Mouse (Mus musculus) midbrain, postnatal 0 days (tissue): ENCODE measurements around the gene Atg4d. TPM values are rescaled to one million over a fixed set of nuclear protein-coding genes. Genes with fewer than 3 reads are reported as not detected.

Source experiments
- ATAC-seq: fragments of 200-750 bp; cut with Nextera tagmentation; 2 replicates; pipeline ENCODE4 v1.8.0; 2017; ENCODE audit warnings: moderate number of reproducible peaks, mild to moderate bottlenecking, moderate TSS enrichment, moderate library complexity; ENCODE audit not compliant: low FRiP score
- DNase-seq: peaks from one replicate; pipeline ENCODE4 v3.0.0-alpha.2; 2015; ENCODE audit warnings: low spot score
- H3K27ac ChIP-seq: fragments of 300-500 bp; sonication (generic); 2 replicates; pipeline ENCODE4 v1.5.1; 2014; ENCODE audit warnings: low read depth, mild to moderate bottlenecking, low read length, mixed read lengths
- H3K27me3 ChIP-seq: fragments of 300-500 bp; sonication (generic); 2 replicates; pipeline ENCODE4 v1.6.1; 2014; ENCODE audit warnings: low read length, control low read depth, mixed read lengths; ENCODE audit not compliant: insufficient read depth
- H3K36me3 ChIP-seq: fragments of 300-500 bp; sonication (generic); 2 replicates; pipeline ENCODE4 v1.6.1; 2014; ENCODE audit warnings: low read length, control low read depth, mixed read lengths; ENCODE audit not compliant: insufficient read depth
- H3K4me1 ChIP-seq: fragments of 300-500 bp; sonication (generic); 2 replicates; pipeline ENCODE4 v1.6.1; 2014; ENCODE audit warnings: mild to moderate bottlenecking, control low read depth, antibody characterized with exemption, low read length, mixed read lengths; ENCODE audit not compliant: insufficient read depth
- H3K4me2 ChIP-seq: fragments of 300-500 bp; sonication (generic); 2 replicates; pipeline ENCODE4 v1.6.1; 2014; ENCODE audit warnings: low read depth, mild to moderate bottlenecking, low read length, mixed read lengths; ENCODE audit not compliant: poor library complexity, severe bottlenecking
- H3K4me3 ChIP-seq: fragments of 300-500 bp; sonication (generic); 2 replicates; pipeline ENCODE4 v1.5.1; 2014; ENCODE audit warnings: low read depth, mild to moderate bottlenecking, low read length, moderate library complexity
- H3K9ac ChIP-seq: fragments of 300-500 bp; sonication (generic); replicated peaks from 2 replicates; pipeline ENCODE4 v1.6.1; 2014; ENCODE audit warnings: mild to moderate bottlenecking, low read length, moderate library complexity, mixed read lengths; ENCODE audit not compliant: poor library complexity, severe bottlenecking
- H3K9me3 ChIP-seq: fragments of 300-500 bp; sonication (generic); 2 replicates; pipeline ENCODE4 v1.6.1; 2016; ENCODE audit warnings: low read length, control low read depth
- CTCF ChIP-seq: IDR thresholded peaks from 2 replicates; pipeline ENCODE4 v1.5.1; 2016; ENCODE audit warnings: antibody characterized with exemption, mild to moderate bottlenecking
- WGBS: fragments of 180-500 bp; shearing (Covaris S2); extraction: QIAGEN DNeasy Blood & Tissue Kit; methylation state at CpG from one replicate; pipeline ENCODE4 v1.1.7; 2014; 5-methylcytosine and 5-hydroxymethylcytosine counted together
- polyA plus RNA-seq: library from polyadenylated mRNA; unstranded; fragments of >200 nt; fragmentation: Nextera tagmentation; extraction: Ambion mirVana; gene quantifications from 2 replicates; pipeline ENCODE4 v1.2.1, GENCODE M21; 2015
- total RNA-seq: library from RNA; depleted of rRNA; stranded (reverse); fragments of >200 nt; gene quantifications from 2 replicates; pipeline ENCODE4 v1.2.3, GENCODE M21; 2014

Atg4d gene
- total and polyA plus RNA-seq, 2 experiments from 2014 or later = 26.3 to 26.6 TPM

DNA sequence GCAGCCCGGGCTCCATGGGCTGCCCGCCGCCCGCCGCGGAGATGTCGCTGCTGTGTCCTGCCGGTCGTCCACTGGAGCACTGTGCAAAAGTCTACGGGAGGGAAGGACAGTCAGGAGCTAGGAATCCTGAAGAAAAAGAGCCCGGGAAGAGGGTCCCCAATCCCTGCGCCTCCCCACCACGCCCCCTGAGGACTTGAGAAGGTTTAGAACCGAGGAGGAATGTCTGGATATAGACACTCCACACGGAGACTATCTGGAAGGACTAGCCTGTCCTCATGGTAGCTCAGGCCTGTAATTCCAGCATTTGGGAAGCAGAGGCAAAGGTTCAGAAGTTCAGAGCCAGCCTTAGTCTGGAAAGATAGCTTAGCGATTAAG, 20.0 kb upstream of the Atg4d start:
- no peaks in the 10 kb centered on the region for H3K9me3 ChIP-seq
- H3K4me2 ChIP-seq = peak overlapping the region; percentile 76
- DNase-seq = no peak
- no peak for TF ChIP-seq CTCF
- H3K27me3 ChIP-seq = peaks cover 57% of the 10 kb centered on the region
- peak overlapping the region; percentile 32 for H3K27ac ChIP-seq
- peak overlapping the region; percentile 59 for H3K9ac ChIP-seq
- H3K36me3 ChIP-seq = no peaks in the 10 kb centered on the region
- 2% methylated on average over 16 of the region's 16 CpGs for WGBS
- peaks cover 6% of the 10 kb centered on the region; the same call in 1 of the 2 replicates for H3K4me1 ChIP-seq
- ATAC-seq = no peak
- peak overlapping the region; percentile 47 for H3K4me3 ChIP-seq

DNA sequence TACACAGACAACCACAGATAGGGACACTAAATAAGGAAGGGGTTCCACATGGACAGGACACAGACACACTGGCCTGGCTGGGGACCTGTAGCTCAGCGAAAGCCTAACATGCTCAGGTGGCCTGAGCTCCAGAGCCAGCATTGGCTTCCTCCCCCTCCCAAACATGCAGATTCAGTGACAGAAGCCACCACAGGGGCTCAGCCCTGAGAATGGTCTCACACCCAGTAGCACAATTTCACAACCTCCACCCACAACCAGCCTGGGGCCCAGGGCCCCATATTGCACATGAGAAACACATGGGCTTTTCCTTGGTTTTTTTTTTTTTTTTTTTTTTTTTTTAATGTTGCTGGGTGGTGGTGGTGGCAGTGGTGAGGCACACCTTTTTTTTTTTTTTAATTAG, 18.8 kb upstream of the Atg4d start:
- no peak for DNase-seq
- no peak for ATAC-seq
- Histone ChIP-seq H3K4me1 (peaks cover 6% of the 10 kb centered on the region; the same call in 1 of the 2 replicates), H3K27me3 (peaks cover 62% of the 10 kb centered on the region), H3K4me3 (no peak overlapping the region), H3K9ac (no peak overlapping the region), H3K9me3 (no peaks in the 10 kb centered on the region), H3K4me2 (no peak overlapping the region), H3K36me3 (no peaks in the 10 kb centered on the region), H3K27ac (no peak overlapping the region)
- TF ChIP-seq CTCF = no peak
- WGBS = 81% methylated on average over 1 of the region's 1 CpGs

DNA sequence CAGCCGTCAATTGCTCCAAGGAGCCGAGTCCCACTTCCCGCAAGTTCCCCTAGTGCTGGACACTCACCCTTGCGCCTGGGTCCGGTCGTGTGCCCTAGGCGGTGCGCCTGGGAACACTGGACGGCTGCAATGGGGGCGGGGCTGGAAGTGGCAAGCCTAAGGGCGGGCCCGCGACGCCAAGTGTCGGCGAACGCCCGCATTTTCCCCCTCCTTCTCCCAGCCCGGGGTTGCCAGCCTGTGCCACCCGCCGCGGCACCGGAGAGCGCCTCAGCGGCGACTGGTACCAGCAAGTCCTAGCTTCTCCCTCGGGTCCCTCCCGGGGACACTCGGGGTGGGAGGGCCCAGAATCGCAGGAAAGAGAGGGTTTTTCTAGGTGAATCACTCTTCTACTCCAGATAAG, 16.8 kb upstream of the Atg4d start, which contains the start of gene S1pr5:
Gene S1pr5, minus strand, starts transcription at position 118 of the 400 bp plus-strand sequence.
- no peaks in the 10 kb centered on the region for H3K9me3 ChIP-seq
- H3K4me1 ChIP-seq = peaks cover 6% of the 10 kb centered on the region; the same call in 1 of the 2 replicates
- peaks cover 55% of the 10 kb centered on the region for H3K27me3 ChIP-seq
- H3K4me3 ChIP-seq = no peak within 1 kb of the TSS
- no peak within 1 kb of the TSS for H3K27ac ChIP-seq
- no peaks in the 10 kb centered on the region for H3K36me3 ChIP-seq
- H3K9ac ChIP-seq = no peak within 1 kb of the TSS
- no peak for TF ChIP-seq CTCF
- no peak for DNase-seq
- H3K4me2 ChIP-seq = peak within 1 kb of the TSS; percentile 26; the same call in 1 of the 2 replicates
- WGBS = 1% methylated on average over 26 of the region's 30 CpGs
- ATAC-seq = no peak

DNA sequence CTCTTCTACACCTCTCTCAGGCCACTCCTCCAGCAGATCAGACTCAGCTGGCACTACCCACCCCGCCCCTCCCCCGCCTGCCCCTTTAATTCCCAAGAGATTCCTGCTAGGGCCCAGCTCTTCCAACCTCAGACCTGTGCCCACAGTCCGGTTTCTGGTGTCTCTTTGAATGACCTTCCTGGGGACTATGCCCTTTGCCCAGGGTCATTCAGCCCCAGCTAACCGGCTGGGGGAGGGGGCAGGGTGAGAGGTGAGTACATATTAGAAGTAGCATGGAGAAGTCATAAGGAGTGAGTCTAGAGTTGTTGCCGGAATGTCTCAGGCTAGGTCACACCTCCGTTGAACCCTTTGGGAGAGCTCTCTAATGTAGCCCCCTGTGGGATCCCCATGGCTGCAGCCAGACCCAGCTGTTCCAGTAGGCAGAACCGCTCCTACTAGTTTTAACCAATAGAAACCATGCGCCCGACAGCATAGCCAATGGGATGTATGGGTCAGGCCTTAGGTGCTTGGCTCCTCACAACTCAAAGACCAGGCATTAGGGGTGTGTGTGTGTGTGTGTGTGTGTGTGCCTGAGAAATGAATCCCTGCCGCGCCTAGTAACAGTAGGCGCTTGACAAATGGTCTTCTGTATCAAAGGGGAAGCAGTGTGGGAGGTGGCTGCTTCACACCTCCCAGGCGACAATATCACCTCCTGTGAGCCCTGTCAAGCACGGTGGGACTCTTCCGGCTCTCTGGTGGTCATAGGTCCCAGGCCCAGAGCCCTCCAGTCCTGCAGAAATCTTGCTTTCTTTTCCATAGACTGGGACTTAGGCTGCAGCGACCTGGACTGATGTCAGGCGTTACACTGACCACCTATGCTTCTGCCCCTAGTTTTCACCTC, 15.2 kb upstream of the Atg4d start:
- Histone ChIP-seq H3K9me3 (no peaks in the 10 kb centered on the region), H3K9ac (no peak overlapping the region), H3K27me3 (peaks cover 45% of the 10 kb centered on the region), H3K4me3 (no peak overlapping the region), H3K36me3 (no peaks in the 10 kb centered on the region), H3K27ac (no peak overlapping the region), H3K4me2 (no peak overlapping the region), H3K4me1 (peaks cover 3% of the 10 kb centered on the region; the same call in 1 of the 2 replicates)
- ATAC-seq = no peak
- TF ChIP-seq CTCF = no peak
- 45% methylated on average over 17 of the region's 17 CpGs for WGBS
- DNase-seq = no peak

DNA sequence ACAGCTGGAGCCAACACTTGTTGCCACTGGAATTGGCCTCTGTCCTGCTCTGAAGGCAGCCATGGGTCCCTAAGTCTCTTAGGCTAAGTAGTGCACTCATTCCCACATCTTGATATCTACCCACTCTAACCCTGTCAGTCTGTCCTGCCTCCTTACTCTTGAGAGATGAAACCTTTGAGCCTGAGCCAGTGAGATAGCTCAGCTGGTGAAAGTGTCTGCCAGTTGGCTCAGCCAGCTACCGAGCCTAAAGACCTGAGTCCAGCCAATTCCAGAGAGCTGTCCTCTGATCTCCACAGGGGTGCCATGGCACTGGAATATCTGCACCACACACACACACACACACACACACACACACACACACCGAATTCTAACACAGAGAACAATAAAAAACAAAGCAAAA, 14.6 kb upstream of the Atg4d start:
- Histone ChIP-seq H3K9me3 (no peaks in the 10 kb centered on the region), H3K36me3 (no peaks in the 10 kb centered on the region), H3K27me3 (peaks cover 39% of the 10 kb centered on the region), H3K4me3 (no peak overlapping the region), H3K4me2 (no peak overlapping the region), H3K27ac (no peak overlapping the region), H3K9ac (no peak overlapping the region), H3K4me1 (peaks cover 3% of the 10 kb centered on the region; the same call in 1 of the 2 replicates)
- DNase-seq = peak; percentile 46
- ATAC-seq = no peak
- no peak for TF ChIP-seq CTCF
- 59% methylated on average over 2 of the region's 2 CpGs for WGBS

DNA sequence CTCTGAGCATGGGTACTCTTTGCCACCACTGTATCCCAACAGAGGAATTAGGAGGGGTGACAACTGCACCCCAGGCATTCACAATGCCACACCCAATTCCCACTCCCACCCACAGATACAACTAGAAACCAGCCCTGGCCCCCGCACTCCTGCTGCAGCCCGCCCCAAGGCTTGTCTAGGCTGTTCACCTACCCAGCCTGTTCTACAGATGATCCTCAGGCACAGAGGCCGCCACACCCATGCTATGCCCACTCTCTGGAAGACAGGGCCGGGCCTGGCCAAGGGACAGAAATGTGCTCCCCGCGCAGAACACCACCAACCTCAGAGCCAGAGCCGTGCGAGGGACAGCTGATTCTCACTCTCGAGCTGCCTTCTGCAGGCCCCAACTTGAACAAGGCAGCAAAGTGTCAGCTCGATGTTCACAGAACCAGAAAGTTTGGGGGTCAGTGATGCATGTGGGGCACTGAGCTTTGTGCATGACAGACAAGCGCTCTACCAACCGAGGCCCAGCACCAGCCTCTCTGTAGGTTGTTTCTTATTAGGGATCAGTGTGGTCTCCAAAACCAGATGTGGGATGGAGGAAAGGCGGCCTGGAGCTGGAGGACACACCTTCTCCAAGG, 13.9 kb upstream of the Atg4d start:
- Histone ChIP-seq H3K27me3 (peaks cover 35% of the 10 kb centered on the region), H3K9me3 (no peaks in the 10 kb centered on the region), H3K27ac (no peak overlapping the region), H3K36me3 (no peaks in the 10 kb centered on the region), H3K9ac (no peak overlapping the region), H3K4me2 (no peak overlapping the region), H3K4me3 (no peak overlapping the region), H3K4me1 (peaks cover 3% of the 10 kb centered on the region; the same call in 1 of the 2 replicates)
- no peak for TF ChIP-seq CTCF
- DNase-seq (no peak), ATAC-seq (no peak)
- WGBS = 69% methylated on average over 13 of the region's 13 CpGs
